Mouse (Mus musculus): ENCODE measurements around the gene Rab3b.

DNA sequence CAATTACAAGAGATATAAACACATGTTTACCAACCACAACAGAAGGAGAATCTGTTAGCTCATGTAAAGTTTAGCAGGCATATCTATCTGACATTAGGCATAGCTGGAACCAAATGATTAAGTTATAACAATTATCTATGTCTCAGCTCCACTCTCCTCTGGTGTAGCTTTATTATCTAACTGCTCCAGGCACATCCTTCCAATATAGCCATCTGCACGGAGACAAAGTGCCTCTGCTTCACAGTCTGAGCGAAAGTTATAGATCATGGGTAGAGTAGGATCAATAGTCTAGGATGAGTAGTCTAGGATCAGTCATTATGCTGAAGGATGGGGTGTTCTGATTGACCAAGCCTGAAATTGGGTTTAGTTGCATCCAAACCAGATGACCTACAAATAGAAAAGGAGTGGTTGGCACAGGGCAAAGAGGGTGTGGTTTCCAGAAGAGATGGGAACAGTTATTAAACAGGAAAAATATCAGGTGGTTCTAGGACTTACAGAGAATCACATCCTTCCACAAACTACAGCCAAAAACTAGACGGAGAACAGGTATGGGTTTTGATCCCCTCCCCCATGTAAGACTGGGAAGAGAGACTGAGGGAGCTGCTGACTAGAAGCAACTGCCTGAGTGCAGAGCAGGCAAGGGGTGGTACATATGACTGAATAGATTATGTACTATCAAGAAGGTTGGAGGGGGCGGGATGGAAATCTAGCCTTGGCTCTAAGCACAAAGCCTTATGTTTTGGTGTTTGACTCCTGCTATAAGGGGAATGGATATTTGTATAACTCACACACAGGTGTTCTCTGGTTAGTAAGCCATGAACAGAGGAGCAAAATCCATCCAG lies 82.0 kb downstream of the Rab3b start:
- TF ChIP-seq POLR2A (IDR thresholded peaks at IDR 0.05; ENCODE audit: control insufficient read depth, extremely low read depth, insufficient read depth, low read length, poor library complexity) (no peak), CTCF (IDR thresholded peaks at IDR 0.05; ENCODE audit: borderline replicate concordance, control insufficient read depth, extremely low read depth, insufficient read depth, low read length, poor library complexity) (no peak)

Measured in thymus, adult 2 months (tissue).